Mouse (Mus musculus) kidney, adult 10 weeks (tissue): ENCODE results near the gene Dnajc2. TPM values are rescaled to one million over a fixed set of nuclear protein-coding genes. Genes with fewer than 3 reads are reported as not detected.

Source experiments
- polyA plus RNA-seq: library from polyadenylated mRNA; stranded (reverse); fragments of 350-450 nt; fragmentation: Illumina TruSeq; extraction: RNeasy Lipid Tissue Mini Kit (QIAGEN cat#74804); gene quantifications from one replicate; pipeline ENCODE4 v1.2.3, GENCODE M21; 2014; ENCODE audit warnings: low read depth, low replicate concordance

Gene Dnajc2
- 93.1 TPM for polyA plus RNA-seq

GRCm38 (mm10) chr5:21785053-21785452 lies at the start of gene Dnajc2, which contains the start of gene Psmc2:
Gene Dnajc2, minus strand, starts transcription at chr5:21785251.
Gene Psmc2, plus strand, starts transcription at chr5:21785283.

GRCm38 (mm10) chr5:21736956-21737585 lies 48.0 kb downstream of the Dnajc2 start, which contains the start of gene Pmpcb:
Gene Pmpcb, plus strand, starts transcription at chr5:21737141.

Other genes starting within 250 kb of the Dnajc2 start
- gene Lrrc17, start 241.7 kb downstream of the Dnajc2 start, polyA plus RNA-seq: 0.93 TPM
- not detected for gene Fbxl13, start 139.6 kb downstream of the Dnajc2 start, polyA plus RNA-seq
- 45.9 TPM for gene Armc10, start 139.4 kb downstream of the Dnajc2 start, polyA plus RNA-seq
- gene Napepld, start 83.9 kb downstream of the Dnajc2 start, polyA plus RNA-seq: 13.5 TPM
- gene Pmpcb, start 48.1 kb downstream of the Dnajc2 start, polyA plus RNA-seq: 914 TPM
- 82.1 TPM for gene Psmc2, start within 50 bp of the Dnajc2 start, polyA plus RNA-seq
- not detected for gene Slc26a5, start 80.4 kb upstream of the Dnajc2 start, polyA plus RNA-seq